Mouse (Mus musculus) embryonic fibroblast, embryonic 13.5 days (primary cell): Measurements from ENCODE around the gene Chchd1. TPM values are rescaled to one million over a fixed set of nuclear protein-coding genes. Genes with fewer than 3 reads are reported as not detected.
"Not testable (repeated sequence)": the region's sequence is repeated elsewhere in the genome, so short reads cannot be mapped to it uniquely, and the experiment has no call there.

Experiments
- H3K27ac ChIP-seq: 2 replicates; pipeline ENCODE4 v1.5.1; 2012; ENCODE audit warnings: low read length, control low read depth, inconsistent platforms; ENCODE audit not compliant: insufficient read depth
- H3K4me1 ChIP-seq: 2 replicates; pipeline ENCODE4 v1.6.1; 2011; ENCODE audit warnings: low read length; ENCODE audit not compliant: control insufficient read depth, insufficient read depth
- H3K4me3 ChIP-seq: 2 replicates; pipeline ENCODE4 v1.5.1; 2011; ENCODE audit warnings: mild to moderate bottlenecking, control low read depth, low read length; ENCODE audit not compliant: insufficient read depth
- CTCF ChIP-seq: IDR thresholded peaks from 2 replicates; pipeline ENCODE4 v1.5.1; 2011; ENCODE audit warnings: mild to moderate bottlenecking, control low read depth, low read length, moderate library complexity, borderline replicate concordance; ENCODE audit not compliant: insufficient read depth
- POLR2A ChIP-seq: IDR thresholded peaks from 2 replicates; pipeline ENCODE4 v1.6.1; 2011; ENCODE audit warnings: low read depth, mild to moderate bottlenecking, control low read depth, low read length, moderate library complexity
- polyA plus RNA-seq: library from polyadenylated mRNA; stranded (reverse); fragments of >200 nt; gene quantifications from 2 replicates; pipeline ENCODE4 v1.2.4, GENCODE M21; 2011; ENCODE audit warnings: low read depth; ENCODE audit not compliant: missing spikeins, insufficient read length

The Chchd1 gene
- polyA plus RNA-seq, 1 experiment: 99.8 TPM

- H3K4me3 ChIP-seq: no peak overlapping the region
- peaks cover 8% of the 10 kb centered on the region for H3K4me1 ChIP-seq
- no peak for TF ChIP-seq POLR2A
- no peak for TF ChIP-seq CTCF
Measured at GRCm38 (mm10) chr14:20698515-20698914, 4.3 kb upstream of the Chchd1 start.

GRCm38 (mm10) chr14:20700362-20700761 lies 2.4 kb upstream of the Chchd1 start:
- no peak overlapping the region for H3K27ac ChIP-seq
- H3K4me3 ChIP-seq: no peak overlapping the region
- no peak for TF ChIP-seq POLR2A
- no peak for TF ChIP-seq CTCF
- peaks cover 8% of the 10 kb centered on the region for H3K4me1 ChIP-seq

More at GRCm38 (mm10) chr14:20698515-20698914, 4.3 kb upstream of the Chchd1 start:
- no peak overlapping the region for H3K27ac ChIP-seq

- H3K4me1 ChIP-seq: peaks cover 6% of the 10 kb centered on the region
- no peak for TF ChIP-seq CTCF
- no peak for TF ChIP-seq POLR2A
- H3K27ac ChIP-seq: peak overlapping the region; percentile 92
- H3K4me3 ChIP-seq: peak overlapping the region; percentile 77
Measured at GRCm38 (mm10) chr14:20701554-20701953, 1.3 kb upstream of the Chchd1 start.

- peaks cover 6% of the 10 kb centered on the region for H3K4me1 ChIP-seq
- H3K4me3 ChIP-seq: peak overlapping the region; percentile 77
- TF ChIP-seq POLR2A (no peak), CTCF (no peak)
- H3K27ac ChIP-seq: peak overlapping the region; percentile 92
Measured at GRCm38 (mm10) chr14:20702096-20702740, 588 bp upstream of the Chchd1 start.

GRCm38 (mm10) chr14:20703461-20703860 lies 655 bp downstream of the Chchd1 start:
- H3K27ac ChIP-seq, H3K4me1 ChIP-seq: not testable (repeated sequence)
- H3K4me3 ChIP-seq: peak overlapping the region; percentile 77

GRCm38 (mm10) chr14:20707201-20708190 lies 4.7 kb downstream of the Chchd1 start, which contains the start of gene Zswim8:
TSS of gene Zswim8 (plus strand) at chr14:20707552.
- H3K27ac ChIP-seq: peak within 1 kb of the TSS; percentile 67
- TF ChIP-seq CTCF (no peak), POLR2A (peak; percentile 65)
- H3K4me1 ChIP-seq: no peaks in the 10 kb centered on the region
- peak within 1 kb of the TSS; percentile 100 for H3K4me3 ChIP-seq

- H3K4me3 ChIP-seq: peak overlapping the region; percentile 100
- TF ChIP-seq POLR2A: 0 out of 2 replicates have a peak, but pooled peaks have one; percentile 14
- TF ChIP-seq CTCF: no peak
- peak overlapping the region; percentile 54 for H3K27ac ChIP-seq
- no peaks in the 10 kb centered on the region for H3K4me1 ChIP-seq
Measured at GRCm38 (mm10) chr14:20708239-20708638, 5.4 kb downstream of the Chchd1 start.

GRCm38 (mm10) chr14:20713832-20714231 lies 11.0 kb downstream of the Chchd1 start:
- Histone ChIP-seq H3K27ac (no peak overlapping the region), H3K4me3 (no peak overlapping the region), H3K4me1 (no peaks in the 10 kb centered on the region)
- TF ChIP-seq POLR2A: no peak
- TF ChIP-seq CTCF: no peak

- H3K4me3 ChIP-seq: no peak overlapping the region
- H3K27ac ChIP-seq: no peak overlapping the region
- H3K4me1 ChIP-seq: no peaks in the 10 kb centered on the region
- TF ChIP-seq CTCF (no peak), POLR2A (no peak)
Measured at GRCm38 (mm10) chr14:20718443-20718842, 15.6 kb downstream of the Chchd1 start.

- no peak overlapping the region for H3K4me3 ChIP-seq
- TF ChIP-seq CTCF (no peak), POLR2A (no peak)
- no peak overlapping the region for H3K27ac ChIP-seq
- H3K4me1 ChIP-seq: no peaks in the 10 kb centered on the region
Measured at GRCm38 (mm10) chr14:20719767-20720166, 17.0 kb downstream of the Chchd1 start.
